Mouse (Mus musculus) adrenal gland, adult 8-10 months (tissue): ENCODE data around the gene Zmiz2. TPM values are rescaled to one million over a fixed set of nuclear protein-coding genes. Genes with fewer than 3 reads are reported as not detected.
"Not testable (repeated sequence)": the region's sequence is repeated elsewhere in the genome, so short reads cannot be mapped to it uniquely, and the experiment has no call there.

ENCODE experiments used
- DNase-seq: peaks from one replicate; pipeline ENCODE4 v3.0.0; 2022
- microRNA-seq, 2 experiments: library from miRNA; unstranded; fragments of <30 nt; microRNA quantifications; one replicate each; pipeline ENCODE4 v1.2.0; 2022
- total RNA-seq, 4 experiments: library from RNA; stranded (reverse); gene quantifications; 2 replicates each; pipeline ENCODE4 v1.2.4; 2022

The Zmiz2 gene
- total RNA-seq, 4 experiments from 2014 or later, result 51.9 to 66.8 (median 59.9) TPM

DNA sequence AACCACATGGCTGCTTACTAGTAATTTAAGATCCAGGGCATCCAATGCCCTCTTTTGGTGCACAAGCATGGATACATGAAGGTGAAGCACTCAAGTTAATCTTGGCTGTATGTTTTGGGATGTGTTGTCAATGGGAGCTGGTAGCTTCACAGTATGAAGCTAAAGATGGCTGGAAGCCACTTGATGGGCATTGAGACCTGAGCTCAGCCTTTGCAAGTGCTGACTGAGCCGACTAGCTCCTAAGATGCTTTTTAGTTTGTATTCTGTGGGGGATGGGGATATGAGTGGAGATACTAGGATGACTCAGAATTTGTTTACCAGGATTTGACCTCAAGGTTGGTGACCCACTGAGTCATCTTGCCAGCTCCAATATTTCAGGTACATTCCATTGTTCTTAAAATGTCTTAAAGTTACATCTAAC is 31.4 kb downstream of the Zmiz2 start:
- no peak for DNase-seq

DNA sequence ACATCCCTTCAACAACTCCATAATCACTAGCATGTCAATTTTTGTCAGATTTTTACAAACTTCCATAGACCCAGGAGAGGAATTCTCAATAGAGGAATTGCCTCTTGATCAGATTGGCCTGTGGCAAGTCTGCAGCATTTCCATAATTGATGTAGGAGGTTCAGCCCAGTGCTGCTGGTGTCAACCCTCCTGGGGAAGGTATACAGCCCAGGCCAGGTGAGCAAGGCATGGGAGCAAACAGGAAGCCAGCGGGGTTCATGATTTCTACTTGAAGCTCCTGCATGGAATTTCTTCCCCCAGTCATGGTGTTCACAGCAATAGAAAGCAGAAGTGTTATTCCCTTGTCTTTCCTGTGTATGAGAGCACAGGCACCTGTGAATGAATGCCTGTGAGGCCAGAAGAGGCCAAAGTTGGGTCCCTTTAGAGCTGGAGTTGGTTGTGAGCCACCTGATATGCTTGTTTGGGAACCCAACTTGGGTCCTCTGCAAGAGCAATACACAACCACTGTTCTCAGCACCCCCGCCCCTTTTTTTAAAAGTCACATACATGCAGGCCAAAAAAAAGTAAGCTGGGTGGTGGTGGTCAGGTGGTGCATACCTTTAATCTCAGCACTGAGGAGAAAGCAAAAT is 32.0 kb downstream of the Zmiz2 start:
- DNase-seq, result no peak

DNA sequence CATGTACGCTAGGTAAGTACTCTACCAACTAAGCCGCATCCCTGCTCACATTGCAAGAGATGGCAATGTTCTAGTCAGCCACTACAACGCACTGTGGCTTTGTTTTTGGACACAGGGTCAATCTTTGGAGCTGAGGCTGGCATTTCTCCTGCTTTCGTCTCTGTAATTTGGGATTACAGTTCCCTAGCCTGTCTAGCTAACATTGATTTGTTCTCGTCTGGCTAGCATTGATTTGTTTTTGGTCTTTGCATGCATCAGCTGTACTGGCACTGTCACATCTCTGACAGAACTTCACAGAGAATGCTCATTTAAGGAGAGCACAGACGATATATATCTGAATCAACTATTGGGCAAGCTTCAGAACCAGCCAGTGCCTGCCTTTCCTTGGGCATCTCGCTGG is 41.3 kb downstream of the Zmiz2 start:
- DNase-seq, result no peak

DNA sequence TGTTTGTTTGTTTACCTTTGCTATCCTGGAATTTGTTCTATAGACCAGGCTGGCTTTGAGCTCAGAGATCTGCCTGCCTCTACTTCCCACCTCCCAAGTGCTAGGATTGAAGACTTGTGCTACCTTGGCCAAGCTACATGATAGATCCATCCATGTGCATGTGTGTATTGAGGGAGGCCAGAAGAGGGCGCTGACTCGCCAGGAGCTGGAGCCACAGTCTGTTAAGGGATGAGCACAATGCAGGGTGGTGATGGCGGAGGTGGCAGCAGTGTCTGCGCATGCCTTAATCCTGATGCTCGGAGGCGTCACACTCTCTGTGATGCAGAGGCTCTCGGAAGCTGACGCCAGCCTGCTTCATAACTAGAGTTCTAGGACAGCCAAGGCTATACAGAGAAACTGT is 47.6 kb downstream of the Zmiz2 start:
- no peak for DNase-seq

DNA sequence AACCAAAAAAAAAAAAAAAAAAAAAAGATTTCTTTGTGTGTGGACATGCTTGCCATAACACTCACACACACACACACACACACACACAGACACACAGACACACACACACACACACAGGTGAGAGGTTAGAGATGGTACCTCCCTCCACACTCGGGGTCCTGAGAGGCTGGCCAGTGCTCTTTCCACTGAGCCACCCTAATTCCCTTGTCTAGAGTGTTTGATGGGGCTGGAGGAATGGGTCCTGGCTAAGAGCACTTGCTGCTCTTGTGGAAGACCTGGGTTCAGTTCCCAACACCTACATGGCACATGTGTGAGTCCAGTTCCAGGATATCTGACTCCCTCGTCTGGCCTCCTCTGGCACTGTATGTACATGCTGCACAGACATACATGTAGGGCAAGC is 48.8 kb downstream of the Zmiz2 start:
- DNase-seq, result no peak

DNA sequence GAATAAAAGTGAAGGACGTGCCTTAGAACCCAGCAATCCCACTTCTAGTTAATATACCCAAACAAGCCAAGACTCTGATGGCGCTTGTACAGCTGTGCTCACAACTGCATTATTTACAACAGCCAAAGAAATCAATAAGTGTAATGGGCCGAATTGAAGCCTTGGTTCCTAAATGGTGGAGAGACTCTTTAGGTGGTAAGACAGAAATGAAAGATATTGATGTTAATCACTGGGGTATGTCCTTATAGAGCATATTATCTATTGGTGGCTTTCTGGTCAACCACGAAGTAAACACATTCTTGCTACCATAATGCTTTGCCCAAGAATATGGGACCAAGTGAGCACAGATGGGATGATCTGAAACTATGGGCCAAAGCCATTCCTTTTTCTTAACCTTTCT is 51.3 kb downstream of the Zmiz2 start:
- no peak for DNase-seq

DNA sequence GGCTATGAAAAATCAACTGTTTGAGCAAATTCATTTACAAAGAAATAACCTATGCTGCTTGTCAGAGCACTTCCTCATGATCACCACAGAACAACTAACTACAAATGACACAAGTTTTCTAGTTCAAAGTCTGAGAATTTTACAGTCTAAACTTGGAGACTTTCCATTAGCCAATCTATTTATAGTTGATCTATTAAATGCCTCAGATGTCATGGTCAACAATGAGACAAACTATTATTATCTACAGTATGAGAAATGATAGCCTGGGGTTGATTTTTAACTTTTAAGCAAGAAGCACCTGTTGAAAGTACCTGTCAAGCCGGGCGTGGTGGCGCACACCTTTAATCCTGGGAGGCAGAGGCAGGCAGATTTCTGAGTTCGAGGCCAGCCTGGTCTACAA is 53.7 kb downstream of the Zmiz2 start:
- DNase-seq, result no peak

DNA sequence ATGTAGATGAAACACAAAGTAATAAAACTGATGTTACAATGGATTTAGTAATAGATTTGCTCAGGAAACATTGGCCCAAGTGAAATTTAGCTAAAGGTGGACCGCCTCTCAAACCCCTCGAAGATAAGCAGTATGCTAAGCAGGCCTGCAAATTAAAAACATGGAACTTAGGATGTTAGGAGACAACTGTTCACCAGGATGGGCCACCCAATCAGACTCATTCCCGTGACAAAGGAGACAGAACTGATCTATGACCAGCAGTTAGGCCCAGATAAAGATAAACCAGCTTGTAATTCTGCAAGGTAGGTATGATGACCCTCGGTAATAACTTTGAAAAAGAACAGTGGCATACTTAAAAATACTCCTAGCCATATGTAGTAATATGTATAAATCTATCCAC is 54.2 kb downstream of the Zmiz2 start:
- no peak for DNase-seq

DNA sequence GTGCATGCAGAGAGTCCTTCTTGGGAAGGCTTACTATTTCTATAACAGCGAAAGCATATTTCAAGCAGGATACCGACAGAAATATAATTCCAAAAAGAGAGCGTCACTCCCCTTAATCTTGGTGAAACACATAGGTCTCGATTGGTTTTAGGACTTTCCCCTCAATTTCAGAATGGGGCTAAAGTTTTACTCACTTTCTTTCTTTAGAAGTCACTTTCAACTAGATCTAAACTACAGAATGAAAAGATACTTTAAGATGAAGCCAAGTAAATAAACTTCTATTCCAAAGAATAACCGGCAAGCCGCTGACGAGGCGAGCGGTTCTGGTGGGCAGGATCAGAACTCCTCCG is 54.8 kb downstream of the Zmiz2 start:
- DNase-seq, result no peak

DNA sequence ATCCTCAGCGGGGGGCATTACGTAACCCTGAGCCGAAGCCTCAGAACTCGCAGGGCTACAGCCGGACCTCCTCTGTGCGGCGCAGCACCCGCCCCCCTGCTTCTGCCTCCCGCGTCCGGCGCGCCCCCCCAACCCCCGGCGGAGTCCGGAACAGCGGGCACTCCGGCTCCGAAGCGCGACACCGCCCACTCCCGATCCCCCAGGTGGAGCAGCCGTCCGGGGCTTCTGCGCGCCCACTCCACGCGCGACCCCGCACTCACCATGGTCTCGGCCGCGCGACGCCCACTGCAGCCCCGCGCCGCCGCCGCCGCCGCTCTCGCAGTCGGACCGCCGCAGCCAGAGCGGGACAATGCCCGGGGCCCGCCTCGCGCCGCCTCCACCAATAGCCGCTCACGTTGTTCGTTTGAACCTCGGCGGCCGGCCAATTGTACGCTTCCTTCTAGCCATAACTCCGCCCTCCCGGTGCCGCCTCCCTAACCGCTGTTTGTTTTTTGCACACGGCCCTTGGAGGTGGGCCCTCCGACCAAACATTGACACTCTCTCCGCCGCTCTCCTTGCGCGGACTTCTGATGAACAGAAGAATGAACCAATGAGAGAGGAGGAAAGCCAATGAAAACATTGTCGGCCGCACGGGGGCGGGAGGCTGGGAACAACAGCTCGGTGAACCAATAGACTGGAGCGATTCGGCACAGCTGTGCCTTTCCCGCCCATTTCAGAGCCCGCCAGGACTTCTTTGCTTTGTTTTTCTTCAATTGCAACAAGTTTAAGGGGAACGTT is 55.4 kb downstream of the Zmiz2 start, which contains the start of gene H2afv:
Gene H2afv (minus strand): TSS at position 367 of the 777 bp plus-strand sequence.
- peak; percentile 99 for DNase-seq

DNA sequence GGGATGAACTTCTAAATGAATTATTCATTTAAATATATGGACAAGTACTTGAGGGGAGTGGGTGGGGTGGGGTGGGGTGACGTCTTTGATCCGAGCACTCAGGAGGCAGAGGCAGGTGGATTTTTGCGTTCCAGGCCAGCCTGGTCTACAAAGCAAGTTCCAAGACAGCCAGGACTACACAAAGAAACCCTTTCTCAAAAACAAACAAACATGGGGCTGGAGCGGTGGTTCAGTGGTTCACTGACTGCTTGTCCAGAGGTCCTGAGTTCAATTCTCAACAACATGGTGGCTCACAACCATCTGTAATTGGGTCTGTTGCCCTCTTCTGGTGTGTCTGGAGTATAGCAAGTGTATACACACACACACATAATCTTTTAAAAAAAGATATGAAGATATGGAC is 56.6 kb downstream of the Zmiz2 start:
- DNase-seq, result no peak

DNA sequence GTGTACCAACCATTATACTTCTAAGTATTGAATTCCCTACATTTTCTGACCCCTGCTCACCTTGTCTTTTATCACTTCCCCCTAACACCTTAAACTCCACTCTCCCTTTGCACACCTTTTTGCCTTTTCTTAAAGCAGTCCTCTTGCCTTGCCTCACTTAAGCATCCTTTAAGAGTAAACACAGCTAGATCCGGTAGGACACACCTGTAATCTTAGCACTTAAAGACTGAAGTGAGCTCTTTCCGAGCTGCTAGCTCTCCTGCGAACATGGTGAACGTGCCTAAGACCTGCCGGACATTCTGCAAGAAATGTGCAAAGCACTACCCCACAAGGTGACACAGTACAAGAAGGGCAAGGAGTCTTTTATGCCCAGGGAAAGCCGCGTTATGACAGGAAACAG is 57.1 kb downstream of the Zmiz2 start:
- DNase-seq, result no peak

DNA sequence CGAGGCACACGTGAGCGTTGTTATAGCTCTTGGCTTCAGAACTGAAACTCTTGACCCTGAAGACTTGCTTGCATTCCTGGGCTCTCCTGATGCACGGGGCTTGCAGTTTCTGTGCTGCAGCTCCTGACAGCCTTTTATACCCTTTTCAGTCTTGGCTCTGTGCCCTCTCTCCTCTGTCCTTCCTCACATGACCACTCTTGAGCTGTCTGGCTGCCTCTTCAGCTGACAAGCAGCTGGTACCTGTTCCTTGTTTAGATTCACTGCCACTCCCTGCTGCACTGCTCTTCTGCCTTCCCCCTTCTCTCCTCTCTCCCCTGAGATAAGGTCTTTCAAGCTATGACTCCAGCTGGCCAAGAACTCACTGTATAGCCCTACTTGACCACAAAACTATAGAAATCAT is 58.6 kb downstream of the Zmiz2 start:
- DNase-seq, result no peak

DNA sequence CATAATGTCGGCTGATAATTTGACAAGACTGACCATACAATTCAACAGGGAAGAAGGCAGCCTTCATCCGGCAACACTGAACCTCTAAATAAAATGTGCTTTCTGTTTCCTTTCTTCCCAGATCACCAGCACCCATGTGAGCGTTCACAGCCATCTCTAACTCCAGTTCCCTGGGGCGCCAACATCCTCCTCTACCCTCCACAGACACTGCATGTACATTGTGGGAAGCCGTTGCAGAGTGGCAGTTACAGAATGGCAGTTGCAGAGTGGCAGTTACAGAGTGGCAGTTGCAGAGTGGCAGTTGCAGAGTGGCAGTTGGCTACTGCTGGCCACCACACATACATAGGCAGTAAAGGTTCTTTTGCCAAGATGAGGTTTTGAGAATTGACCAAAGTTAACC is 59.3 kb downstream of the Zmiz2 start:
- not testable (repeated sequence) for DNase-seq

Small RNAs within 50 kb of the gene (microRNA-seq; reads per million reads assigned to microRNA genes)
- 0.34 to 0.35 reads per million in 2 experiments for gene Mir7651

Other genes starting within 250 kb of the Zmiz2 start
- gene A730071L15Rik, start 189.0 kb upstream of the Zmiz2 start, total RNA-seq, result under 1 TPM in 2 of 4 experiments, not detected in 2; 0.17 to 0.30 TPM
- 10 to 100 TPM; 69.6 to 92.4 (median 82.8) TPM for gene Nudcd3, start 188.7 kb upstream of the Zmiz2 start, total RNA-seq
- gene Npc1l1, start 158.9 kb upstream of the Zmiz2 start, total RNA-seq, result under 1 TPM in 2 of 4 experiments, not detected in 2; 0.13 to 0.15 TPM
- gene Ddx56, start 121.3 kb upstream of the Zmiz2 start, total RNA-seq, result 10 to 100 TPM; 55.2 to 69.7 (median 60.3) TPM
- gene Tmed4, start 114.2 kb upstream of the Zmiz2 start, total RNA-seq, result 100 to 1,000 TPM; 116 to 136 (median 128) TPM
- gene Ogdh, start 97.4 kb upstream of the Zmiz2 start, total RNA-seq, result 100 to 1,000 TPM; 373 to 593 (median 476) TPM
- 1,000 to 10,000 TPM; 1,457 to 1,759 (median 1,529) TPM for gene Ppia, start 26.4 kb downstream of the Zmiz2 start, total RNA-seq
- gene H2afv, start 55.4 kb downstream of the Zmiz2 start, total RNA-seq, result 10 to 100 TPM; 68.9 to 84.3 (median 80.5) TPM
- 10 to 100 TPM; 54.2 to 62.0 (median 60.9) TPM for gene Purb, start 86.8 kb downstream of the Zmiz2 start, total RNA-seq
- gene Myo1g, start 131.9 kb downstream of the Zmiz2 start, total RNA-seq, result 1 to 10 TPM; 2.1 to 4.8 (median 3.4) TPM
- 10 to 100 TPM; 35.8 to 40.8 (median 40.5) TPM for gene Ccm2, start 157.8 kb downstream of the Zmiz2 start, total RNA-seq
- gene Nacad, start 217.0 kb downstream of the Zmiz2 start, total RNA-seq, result 1 to 10 TPM; 1.2 to 2.8 (median 1.8) TPM
- 10 to 100 TPM; 49.3 to 68.1 (median 60.4) TPM for gene Tbrg4, start 237.0 kb downstream of the Zmiz2 start, total RNA-seq
- not detected for gene Wap, start 249.6 kb downstream of the Zmiz2 start, total RNA-seq